Mouse (Mus musculus) cerebellum, adult 8-10 months (tissue): ENCODE data around the gene Klf6.

Experiments
- DNase-seq: peaks from one replicate; pipeline ENCODE4 v3.0.0; 2022

Gene Klf6

DNA sequence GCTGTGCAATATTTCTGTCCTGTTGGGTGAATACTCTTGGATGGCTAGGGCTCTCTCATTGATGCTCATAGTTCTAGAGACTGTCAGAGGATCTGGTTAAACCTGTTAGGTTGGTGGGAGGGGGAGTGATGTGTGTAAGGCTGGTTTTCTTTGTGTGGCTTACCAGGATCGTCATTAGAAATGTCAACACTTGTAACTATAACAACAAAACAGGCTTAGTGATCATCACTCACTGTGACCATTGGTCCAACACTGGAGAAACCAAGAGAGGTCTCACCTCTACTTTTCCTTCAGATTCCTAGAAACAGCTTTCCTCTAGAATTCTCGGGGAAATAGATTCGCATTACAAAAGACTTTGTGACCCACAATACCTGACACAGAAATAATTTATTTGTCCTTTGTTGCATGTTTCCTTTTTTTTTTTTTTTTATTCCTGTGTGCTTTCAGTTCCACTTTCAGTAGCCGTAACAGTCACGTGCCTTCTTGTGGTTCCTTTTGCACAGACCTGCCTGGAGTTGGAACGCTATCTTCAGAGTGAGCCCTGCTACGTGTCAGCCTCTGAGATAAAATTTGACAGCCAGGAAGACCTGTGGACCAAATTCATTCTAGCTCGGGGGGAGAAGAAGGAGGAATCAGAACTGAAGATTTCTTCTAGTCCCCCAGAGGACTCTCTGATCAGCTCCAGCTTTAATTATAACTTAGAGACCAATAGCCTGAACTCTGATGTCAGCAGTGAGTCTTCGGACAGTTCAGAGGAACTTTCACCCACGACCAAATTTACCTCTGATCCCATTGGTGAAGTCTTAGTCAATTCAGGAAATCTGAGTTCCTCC, 3.2 kb downstream of the Klf6 start:
- DNase-seq: no peak

DNA sequence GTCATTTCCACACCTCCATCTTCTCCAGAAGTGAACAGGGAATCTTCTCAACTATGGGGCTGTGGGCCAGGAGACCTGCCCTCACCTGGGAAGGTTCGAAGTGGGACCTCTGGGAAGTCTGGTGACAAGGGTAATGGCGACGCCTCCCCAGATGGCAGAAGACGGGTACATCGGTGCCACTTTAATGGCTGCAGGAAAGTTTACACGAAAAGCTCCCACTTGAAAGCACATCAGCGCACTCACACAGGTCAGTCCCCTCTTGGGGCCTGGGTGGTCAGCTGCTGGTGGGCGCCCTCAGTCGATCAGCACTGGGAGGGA, 3.8 kb downstream of the Klf6 start:
- DNase-seq: no peak

DNA sequence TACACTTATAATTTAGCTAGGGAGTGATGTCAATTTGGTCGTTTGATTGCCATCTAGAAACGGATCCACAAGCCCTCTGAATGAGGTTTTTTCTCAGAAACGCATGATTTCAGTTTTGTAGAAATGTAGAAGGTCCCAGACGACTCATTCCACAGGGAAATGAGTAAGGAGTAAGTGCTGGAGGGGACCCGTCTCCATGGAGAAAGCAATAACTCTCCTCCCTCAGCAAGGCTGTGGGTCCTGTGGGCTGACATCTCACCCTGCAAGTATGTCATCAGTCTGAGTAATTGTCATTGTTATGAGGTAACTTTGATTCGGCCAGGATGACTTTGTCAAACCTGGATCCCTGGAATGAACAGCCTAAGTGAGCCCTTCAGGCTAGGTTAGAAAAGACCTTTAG, 4.8 kb downstream of the Klf6 start:
- DNase-seq: no peak

DNA sequence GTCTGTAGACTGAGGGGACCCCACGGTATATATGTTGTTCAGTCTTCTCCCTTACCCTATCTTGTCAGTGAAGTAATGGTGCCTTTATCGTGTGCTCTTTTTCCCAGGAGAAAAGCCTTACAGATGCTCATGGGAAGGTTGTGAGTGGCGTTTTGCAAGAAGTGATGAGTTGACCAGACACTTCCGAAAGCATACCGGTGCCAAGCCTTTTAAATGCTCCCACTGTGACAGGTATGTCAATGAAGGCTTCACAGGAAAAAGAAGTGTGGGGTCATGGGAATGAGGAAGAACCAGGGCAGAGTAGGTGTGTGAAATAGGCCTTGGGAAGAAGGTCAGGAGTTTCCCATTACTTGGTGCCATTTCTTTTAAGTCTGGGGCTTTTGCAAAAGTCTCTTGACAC, 5.2 kb downstream of the Klf6 start:
- DNase-seq: no peak

DNA sequence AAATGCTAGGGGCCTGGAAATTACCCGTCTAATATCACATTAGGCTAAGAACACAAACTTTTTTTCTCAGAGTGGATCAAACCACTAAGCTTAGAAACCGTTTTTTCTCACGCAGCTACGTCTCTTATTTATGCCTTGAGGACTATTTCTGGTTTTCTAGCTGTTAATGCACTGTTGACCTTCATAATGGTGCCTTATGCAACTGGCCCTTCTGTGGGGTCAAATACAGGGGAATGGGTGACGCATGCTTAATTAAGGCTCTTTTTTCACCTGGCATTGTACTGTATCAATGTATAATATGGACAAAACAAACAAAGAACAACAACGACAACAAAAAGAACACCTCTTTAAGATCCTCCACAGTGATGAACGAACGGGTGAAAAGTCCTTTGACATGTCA, 7.1 kb downstream of the Klf6 start:
- no peak for DNase-seq

DNA sequence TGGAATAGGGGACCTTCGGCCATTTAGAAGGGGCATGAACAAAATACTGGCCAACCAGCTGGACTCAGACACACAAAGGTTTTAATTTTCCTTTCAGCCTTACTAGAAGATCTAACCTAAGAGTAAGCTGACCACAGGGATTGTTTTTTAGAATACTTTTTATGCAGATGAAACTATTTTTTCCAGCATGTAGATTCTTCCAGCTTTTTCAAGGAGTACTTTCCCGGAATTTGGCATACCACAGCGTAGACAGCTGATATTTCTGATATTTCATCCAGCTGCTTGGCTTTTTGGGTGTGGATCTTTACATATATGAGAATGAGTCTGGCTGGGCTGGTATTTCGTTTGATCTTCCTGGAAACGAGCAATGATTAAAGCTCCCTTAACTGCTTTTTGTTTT, 8.2 kb downstream of the Klf6 start:
- no peak for DNase-seq

DNA sequence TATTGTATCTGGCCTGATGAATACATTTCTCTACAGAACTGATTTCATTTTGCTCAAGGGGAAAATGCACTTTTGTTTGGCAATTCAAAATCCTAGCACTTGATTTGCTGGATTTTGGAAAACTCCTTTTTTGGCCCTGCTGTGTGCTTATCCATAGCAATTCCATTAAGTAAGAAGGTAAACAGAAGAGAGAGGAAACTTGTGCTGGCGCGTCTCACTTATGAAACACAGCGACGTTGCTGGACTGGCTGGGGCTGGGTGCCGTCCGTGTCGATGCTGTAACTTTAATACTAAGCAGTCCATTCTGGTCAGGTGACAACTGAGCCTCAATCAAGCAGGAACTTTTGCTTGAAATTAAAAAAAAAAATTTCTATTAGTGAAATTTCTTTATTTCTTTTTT, 8.6 kb downstream of the Klf6 start:
- no peak for DNase-seq

DNA sequence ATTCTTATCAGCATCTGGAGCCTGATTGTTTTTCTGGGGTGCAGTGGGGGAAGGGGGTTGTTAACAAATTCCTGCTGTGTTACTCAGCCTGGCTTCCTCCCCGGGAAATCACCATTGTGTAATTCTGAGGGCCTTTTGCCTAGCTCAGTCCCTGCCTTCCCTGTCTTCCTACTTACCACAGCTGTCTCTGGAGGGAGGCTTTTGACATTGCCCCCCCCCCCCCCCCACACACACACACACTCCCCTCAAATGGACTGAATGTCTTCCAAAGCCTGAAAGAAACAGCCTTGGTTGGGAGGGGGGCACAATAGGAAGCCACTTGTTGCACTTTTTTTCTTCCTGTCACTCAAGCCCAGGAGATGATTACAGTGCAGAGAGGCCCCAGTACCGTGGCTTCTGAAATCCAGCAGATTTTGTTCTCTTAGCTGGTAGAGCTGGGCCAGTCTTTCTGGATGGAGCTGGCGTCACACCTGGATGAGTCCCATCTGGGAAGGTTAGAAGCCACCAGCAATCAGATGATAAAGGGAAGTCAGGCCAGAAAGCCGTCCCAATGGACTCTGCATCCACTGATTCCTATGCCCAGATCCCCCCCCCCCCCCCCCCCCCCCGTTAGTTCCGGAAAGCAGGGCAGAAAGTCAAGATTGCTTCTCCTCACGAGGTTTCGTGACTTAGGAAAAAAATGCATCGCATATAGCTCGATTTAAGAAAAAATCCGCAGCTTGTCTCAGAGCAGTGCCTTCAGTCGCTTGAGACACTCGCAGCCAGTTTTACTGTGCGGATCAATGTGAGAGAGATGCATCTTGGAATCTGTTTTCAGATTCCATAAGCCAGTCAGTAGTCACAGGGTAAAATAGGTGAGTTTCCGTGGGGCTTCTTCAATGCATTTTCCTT, 9.3 kb downstream of the Klf6 start:
- DNase-seq: no peak

DNA sequence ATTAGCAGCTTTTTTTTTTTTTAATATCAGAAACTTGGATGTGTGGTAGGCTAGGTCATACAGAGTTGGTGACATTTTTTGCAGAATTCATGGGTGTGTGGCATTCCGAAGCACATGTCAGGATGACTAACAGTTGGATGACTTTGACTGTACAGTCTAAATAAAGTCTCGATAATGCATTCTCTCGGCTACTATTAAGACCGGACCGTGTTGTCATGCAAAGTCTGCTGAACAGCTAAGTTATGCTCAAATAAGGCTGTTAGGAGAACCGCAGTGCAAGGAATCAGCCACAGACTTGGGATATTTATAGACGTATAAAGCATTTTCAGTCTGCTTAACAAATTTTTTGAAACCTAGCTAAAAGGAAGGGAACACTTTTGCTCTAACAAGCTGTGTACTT, 10.1 kb downstream of the Klf6 start:
- no peak for DNase-seq

DNA sequence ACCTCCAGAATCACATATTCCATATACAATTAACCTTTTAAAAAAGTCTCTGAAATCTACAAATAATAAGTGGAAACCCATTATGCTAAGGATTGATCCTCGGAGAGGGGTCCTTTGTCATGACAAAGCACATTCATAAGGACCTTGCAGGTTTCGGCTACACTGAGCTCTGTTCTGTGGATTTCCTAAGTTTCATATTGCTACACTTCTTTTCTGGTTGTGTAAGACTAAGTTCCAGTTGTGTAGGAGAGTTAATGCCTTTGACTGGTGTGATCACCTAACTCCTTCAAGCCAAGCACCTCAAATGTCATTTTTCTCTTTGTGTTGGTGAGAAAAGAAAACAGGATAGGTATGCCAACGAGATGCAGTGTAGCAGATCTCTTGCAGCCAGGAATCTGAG, 12.4 kb downstream of the Klf6 start:
- DNase-seq: no peak

DNA sequence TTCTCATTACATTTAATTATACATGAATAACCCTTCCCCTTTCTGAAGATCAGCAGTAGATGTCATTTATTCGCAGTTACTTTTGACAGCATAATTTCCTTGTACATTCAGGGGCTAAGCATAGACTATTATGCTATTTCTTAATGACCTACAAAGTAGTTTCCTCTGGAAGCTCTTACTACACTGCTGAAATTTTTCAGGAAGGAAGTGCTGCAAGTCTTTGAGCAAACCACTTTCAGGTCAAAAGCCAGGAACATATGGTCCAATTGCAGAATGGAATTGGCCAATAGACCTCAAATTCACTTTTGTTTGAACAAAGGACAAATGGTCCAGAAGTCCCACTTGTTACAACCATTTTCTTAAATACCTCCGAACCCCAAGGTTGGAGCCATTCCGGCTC, 14.2 kb downstream of the Klf6 start:
- no peak for DNase-seq

DNA sequence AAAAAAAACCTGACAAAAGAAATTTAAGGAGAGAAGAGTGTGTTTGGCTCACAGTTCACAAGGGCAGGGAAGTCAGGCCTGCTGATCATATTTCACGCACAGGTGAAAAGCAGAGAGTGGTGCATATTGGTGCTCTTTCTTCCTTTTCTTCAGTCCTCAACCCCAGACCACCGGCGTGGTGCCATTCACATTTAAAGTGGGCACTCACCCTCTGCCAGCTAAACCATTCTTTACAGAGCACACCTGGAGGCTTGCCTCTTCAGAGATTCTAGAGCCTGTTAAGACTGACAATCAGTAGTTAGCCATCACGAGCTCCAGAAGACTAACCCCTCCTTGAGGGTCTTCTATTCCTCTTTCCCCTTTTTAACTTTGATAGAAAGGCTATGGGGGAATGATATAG, 17.5 kb downstream of the Klf6 start:
- no peak for DNase-seq

DNA sequence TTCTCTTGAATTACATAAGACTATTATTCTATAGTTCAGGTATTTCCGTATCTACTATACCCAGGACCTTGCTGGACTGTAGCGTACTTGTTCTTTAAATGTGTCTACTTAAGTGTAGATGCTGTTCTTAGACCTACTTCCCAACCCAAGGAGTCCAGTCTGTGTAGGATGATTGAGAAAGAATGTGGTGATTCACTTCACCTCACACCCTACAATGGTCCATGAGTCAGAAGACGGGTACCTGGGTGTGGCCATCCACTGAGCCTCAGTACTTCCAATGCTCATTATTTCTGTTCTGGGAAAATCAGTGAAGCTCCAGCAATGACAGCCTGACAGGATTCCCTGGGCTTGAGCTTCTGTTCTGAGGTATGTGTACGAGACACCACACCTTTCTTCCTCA, 25.5 kb downstream of the Klf6 start:
- DNase-seq: no peak

DNA sequence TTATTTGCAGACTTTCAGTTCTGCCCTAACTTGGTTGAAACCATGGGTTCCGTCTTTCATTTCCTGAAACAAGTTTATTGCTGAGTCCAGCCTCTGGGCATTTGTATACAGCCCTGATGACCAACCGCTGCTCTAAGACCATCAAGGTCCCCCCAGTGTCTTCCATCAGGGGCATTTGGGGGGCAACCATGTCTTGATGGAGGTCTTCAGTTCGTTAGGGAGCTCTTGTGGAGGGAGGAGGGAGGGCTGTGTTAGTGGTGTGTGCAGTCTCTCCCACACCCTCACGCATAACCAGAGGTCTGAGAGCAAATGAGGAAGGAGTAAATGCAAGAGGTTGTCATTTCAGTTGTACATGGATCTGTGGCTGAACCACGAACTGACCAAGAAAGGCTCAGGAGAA, 26.9 kb downstream of the Klf6 start:
- DNase-seq: no peak

DNA sequence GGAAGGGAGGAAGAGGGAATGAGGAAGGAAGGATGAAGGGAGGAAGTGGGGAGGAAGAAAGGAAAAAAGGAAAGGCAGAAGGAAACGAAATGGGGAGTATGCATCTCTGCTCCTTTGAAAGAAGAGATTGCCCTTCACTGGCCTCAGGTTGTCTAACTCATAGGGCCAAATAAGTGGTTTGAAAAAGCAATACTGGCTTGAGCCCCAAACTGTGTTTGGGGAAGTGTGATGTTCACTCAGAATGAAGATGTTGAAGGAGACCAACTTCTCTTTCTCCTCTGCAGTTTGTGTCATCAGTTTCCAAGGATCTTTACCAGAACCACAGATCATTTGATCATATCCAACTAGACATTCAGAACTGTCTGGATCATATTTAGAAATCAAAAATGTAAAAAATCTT, 27.4 kb downstream of the Klf6 start:
- DNase-seq: no peak

DNA sequence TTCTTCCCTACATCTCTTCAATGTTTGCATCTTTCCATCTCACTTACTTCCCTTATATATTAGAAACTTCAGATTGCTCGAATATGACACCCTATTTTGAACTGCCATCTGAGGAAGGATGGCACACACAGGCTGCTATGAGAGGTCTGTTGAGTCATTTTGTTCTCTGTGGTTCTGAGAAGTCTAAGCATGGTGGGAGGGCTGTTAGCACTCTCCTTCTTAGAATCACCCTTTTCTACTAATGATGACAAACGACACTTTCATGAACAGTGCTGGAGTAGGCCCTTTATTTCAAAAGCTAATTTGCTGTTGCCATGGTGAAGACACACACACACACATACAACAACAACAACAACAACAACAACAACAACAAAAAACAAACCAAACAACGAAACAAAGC, 28.8 kb downstream of the Klf6 start:
- DNase-seq: no peak

DNA sequence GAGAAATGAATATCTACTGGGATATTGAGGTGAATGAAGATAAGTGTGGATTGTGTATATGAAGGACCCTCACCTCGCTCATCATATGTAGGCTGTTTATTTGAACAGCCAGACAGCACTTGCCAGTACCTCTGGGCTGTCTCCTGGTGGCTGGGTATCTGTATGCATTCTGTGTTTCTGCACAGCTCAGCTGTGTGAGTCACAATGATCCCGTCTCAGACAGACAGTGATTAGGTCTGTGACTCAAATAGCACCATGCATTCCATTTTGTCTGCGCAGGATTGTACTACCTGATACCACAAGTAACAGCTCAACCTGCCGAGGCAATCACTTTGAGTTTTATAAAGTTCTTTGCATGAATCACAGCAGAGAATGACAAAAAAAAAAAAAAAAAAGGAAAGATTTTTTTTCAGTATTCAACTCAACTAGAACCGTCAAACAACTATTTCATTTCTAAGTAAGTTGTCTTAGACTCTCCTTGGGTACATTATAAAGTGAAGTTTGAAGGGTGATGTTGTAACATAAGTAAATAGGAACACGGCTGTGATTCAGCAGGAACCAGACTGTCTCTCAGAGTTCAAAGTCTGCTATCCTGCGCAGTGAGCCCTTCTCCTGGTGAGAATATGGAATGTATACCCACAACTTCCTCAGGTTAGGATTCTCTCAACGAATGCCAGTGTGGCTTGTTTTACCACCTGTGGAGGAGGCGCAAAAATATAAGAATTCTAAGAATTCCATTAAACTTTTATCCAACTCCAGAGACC, 31.6 kb downstream of the Klf6 start:
- DNase-seq: no peak

DNA sequence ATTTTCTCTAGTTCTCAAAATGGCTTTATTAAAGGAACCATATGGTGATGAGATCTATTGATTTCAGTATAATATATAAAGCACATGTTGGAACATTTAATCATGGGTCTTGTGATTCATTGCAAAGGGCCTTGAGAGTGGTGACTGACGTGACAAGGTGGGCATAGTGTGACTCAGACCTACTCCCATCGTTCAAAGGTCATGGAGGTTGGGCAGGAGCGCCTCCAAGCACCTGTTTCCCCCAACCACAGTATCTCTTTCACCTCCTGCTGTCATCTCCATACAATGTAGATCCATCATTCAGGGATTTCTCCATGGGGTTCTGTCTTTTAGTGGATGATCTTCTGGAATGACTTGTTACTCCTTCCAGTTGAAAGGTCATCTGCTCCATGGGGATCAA, 33.6 kb downstream of the Klf6 start:
- DNase-seq: no peak

DNA sequence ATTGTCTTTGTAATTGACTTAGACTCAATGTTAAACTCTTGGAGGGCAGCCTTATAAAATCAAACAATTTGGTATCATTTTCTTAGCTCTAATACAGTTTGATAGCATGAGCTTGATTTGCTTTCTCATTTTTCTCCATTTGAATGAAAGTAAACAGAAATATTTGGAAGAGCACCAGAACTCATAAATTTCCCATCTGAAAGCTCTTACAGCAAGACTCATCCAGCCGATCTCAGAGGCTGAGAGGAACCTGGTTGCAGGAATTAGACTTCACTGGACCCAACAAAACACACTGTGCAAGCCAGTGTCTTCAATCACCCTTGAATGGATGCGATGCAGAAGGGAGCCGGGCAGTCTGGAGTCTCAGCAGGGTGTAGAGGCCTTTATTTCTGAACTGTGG, 34.6 kb downstream of the Klf6 start:
- DNase-seq: no peak

DNA sequence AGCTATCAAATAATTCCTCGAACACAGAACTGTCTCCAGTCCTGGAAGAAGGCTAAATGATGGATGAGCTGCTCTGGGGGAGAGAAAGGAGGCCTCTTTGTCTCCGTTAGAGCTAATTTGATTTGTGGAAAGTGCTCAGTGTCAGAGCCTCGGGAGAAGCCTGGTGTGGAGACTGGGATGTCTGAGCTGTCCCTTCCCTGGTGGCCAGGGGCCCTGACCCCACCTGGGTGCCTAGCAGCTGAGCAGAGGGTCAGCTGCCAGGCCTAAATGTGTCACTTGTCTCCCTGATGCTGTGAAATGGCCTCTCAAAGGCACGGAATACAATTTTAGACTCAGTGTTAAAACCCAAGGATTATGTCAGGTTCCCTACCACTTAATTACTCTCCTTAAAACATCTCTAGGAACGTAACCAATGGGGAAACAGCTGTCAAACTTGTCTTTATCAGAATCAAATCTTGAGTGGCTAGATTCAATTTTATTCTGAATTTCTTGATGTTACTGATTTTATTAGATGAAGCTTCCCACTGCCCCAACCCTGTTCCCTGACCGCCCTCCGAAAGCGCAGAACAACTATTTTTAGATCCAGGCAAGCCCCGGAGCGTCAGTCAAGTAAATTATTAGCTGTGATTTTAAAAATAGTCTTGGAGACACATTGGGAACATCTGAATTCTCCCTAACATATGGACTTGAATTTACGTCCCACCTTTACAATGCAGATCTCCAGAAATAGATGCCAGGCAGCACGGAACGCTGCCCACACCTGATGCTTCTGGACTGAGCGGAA, 36.1 kb downstream of the Klf6 start:
- DNase-seq: no peak

DNA sequence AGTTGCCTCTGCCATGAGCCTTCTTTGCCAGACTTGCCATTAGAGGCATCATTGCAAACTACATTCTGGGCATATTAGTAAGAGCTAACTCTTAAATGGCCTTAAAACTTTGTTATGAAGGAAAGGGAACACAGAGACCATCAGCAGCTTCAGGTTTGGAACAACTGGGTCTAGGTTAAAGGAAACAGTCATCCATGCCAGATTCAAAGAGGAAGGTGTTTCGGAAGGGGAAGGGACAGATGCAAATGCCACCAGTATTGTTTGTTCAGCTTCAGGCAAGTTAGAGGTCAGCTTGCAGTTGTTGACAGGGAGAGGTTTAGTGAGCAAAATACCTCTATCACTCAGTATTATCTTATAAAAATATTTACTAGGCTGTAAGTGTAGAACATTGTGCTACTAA, 37.7 kb downstream of the Klf6 start:
- no peak for DNase-seq

DNA sequence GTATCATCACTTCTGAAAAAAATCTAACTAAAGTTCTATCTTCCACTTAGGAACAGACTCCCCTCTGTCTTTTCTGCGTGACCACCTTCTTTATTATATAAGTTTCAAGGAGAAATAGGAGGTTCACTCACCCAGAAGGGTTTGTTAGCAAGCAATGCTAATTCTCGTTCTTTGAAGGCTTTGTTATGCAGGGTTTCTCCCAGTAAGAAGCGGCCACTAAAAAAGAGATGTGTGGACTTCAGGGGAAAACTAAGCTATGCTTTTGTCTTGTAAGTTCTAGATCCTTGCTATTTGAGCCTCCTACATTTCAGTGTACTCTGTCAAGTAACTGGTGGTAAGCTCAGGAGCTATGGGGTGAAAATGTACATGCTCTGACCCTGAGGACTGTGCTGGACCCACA, 38.4 kb downstream of the Klf6 start:
- no peak for DNase-seq

DNA sequence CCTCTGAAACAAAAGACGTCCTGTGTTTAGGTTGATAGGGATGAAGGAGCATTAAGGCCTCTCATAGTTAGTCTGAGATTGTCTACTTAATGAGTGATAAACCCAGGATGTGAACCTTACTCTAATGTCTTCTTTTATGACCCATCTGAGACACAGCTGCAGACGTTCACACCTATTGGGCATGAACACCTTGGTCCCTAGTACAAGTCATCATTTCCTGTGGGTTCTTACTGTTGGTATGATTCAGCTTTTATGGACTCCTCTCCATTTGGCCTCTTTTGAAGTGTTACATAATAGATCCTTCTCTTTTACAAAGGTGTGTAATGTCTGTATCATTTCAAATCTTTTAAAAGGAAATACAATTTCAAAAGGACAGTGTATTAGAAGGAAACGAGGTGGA, 51.9 kb downstream of the Klf6 start:
- no peak for DNase-seq
